Mouse (Mus musculus): ENCODE results near the gene Apopt1. TPM values are rescaled to one million over a fixed set of nuclear protein-coding genes. Genes with fewer than 3 reads are reported as not detected.

The Apopt1 gene
- polyA plus RNA-seq (2014; fragmentation: Nextera tagmentation; extraction: Ambion mirVana), result 52.5 and 54.2 TPM in 2 replicates

DNA sequence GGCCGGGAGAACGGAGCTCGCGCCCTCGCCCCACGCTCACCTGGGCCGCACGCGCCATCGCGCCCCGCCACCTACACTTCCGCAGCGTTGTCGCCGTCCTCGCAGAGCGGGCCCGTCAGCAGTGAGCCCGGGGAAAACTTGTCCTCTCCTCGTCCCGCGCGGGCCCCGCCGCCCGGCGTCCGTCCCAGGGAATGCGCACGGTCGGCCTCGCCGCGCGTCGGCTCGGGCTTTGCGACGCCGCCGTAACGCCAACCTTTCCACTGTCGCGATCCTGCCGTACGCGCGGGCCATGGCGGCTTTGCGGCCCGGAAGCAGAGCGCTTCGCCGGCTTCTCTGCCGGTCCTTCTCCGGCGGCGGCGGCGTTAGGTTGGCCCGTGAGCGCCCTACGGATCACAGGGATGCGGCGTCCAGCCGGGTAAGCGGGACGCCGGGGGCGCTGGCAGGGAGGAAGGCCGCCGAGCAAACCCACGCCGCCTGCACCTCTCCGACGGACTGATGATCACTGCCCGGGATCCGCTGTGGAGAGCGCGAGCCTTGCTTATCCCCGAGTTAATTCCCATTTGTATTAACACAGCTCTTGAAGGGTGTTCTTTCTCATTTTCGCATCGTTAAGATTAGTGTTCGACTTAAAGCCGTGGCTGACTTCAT, at the start of gene Apopt1, which contains the start of gene Bag5:
Gene Apopt1, plus strand, starts transcription at position 258 of the 648 bp plus-strand sequence.
Gene Bag5, minus strand, starts transcription at position 254 of the 648 bp plus-strand sequence.
- peak; percentile 95 for DNase-seq (ENCODE audit: low spot score)
- Histone ChIP-seq H3K4me1 (replicated peaks; ENCODE audit: control insufficient read depth, insufficient read depth, low read length) (peaks cover 3% of the 10 kb centered on the region; the same call in 1 of the 2 replicates), H3K36me3 (ENCODE audit: control insufficient read depth, insufficient read depth, low read length) (peaks cover 6% of the 10 kb centered on the region; the same call in 1 of the 2 replicates), H3K27me3 (ENCODE audit: control insufficient read depth, insufficient read depth, low read length) (no peaks in the 10 kb centered on the region), H3K27ac (ENCODE audit: low read depth, low read length) (peak within 1 kb of the TSS; percentile 75), H3K9me3 (ENCODE audit: control insufficient read depth, low read length) (no peaks in the 10 kb centered on the region), H3K9ac (ENCODE audit: low read depth, low read length) (peak within 1 kb of the TSS; percentile 97), H3K4me2 (replicated peaks; ENCODE audit: low read depth, low read length) (peak within 1 kb of the TSS; percentile 89), H3K4me3 (ENCODE audit: low read depth, low read length) (peak within 1 kb of the TSS; percentile 100)
- under 1% methylated on average over 65 of the region's 86 CpGs for WGBS
- peak; percentile 94 for ATAC-seq (ENCODE audit: low FRiP score)

DNA sequence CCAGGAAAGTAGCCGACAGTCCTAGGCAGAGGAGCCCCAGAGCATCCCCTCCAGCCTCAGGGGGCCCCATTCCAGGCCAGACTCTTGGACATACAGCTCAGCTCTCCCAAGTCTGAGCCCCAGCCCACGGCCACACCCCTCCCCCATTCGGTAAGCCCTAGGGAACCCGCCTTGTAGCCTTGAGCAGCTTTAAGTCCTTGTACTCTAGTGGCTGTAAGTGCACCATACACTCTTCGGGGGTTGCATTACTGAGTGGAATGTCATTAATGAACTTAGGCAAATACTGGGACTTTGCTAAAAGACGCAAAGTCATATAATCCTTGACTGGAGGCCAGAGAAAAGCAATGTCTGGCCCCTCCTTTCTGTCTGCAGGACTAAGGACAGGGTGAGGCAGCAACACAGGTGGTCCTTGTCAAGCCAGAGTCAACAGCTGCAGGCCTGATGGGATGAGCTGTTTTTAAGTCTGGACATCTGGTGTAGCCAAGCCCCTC, 48.9 kb upstream of the Apopt1 start:
- 63% methylated on average over 6 of the region's 6 CpGs for WGBS
- Histone ChIP-seq H3K27me3 (ENCODE audit: control insufficient read depth, insufficient read depth, low read length) (no peaks in the 10 kb centered on the region), H3K4me1 (replicated peaks; ENCODE audit: control insufficient read depth, insufficient read depth, low read length) (no peaks in the 10 kb centered on the region), H3K4me2 (replicated peaks; ENCODE audit: low read depth, low read length) (no peak overlapping the region), H3K9ac (ENCODE audit: low read depth, low read length) (no peak overlapping the region), H3K9me3 (ENCODE audit: control insufficient read depth, low read length) (no peaks in the 10 kb centered on the region), H3K36me3 (ENCODE audit: control insufficient read depth, insufficient read depth, low read length) (no peaks in the 10 kb centered on the region), H3K4me3 (ENCODE audit: low read depth, low read length) (no peak overlapping the region), H3K27ac (ENCODE audit: low read depth, low read length) (0 out of 2 replicates have a peak overlapping the region, but pooled peaks have one; percentile 17)
- no peak for ATAC-seq (ENCODE audit: low FRiP score)
- no peak for DNase-seq (ENCODE audit: low spot score)

DNA sequence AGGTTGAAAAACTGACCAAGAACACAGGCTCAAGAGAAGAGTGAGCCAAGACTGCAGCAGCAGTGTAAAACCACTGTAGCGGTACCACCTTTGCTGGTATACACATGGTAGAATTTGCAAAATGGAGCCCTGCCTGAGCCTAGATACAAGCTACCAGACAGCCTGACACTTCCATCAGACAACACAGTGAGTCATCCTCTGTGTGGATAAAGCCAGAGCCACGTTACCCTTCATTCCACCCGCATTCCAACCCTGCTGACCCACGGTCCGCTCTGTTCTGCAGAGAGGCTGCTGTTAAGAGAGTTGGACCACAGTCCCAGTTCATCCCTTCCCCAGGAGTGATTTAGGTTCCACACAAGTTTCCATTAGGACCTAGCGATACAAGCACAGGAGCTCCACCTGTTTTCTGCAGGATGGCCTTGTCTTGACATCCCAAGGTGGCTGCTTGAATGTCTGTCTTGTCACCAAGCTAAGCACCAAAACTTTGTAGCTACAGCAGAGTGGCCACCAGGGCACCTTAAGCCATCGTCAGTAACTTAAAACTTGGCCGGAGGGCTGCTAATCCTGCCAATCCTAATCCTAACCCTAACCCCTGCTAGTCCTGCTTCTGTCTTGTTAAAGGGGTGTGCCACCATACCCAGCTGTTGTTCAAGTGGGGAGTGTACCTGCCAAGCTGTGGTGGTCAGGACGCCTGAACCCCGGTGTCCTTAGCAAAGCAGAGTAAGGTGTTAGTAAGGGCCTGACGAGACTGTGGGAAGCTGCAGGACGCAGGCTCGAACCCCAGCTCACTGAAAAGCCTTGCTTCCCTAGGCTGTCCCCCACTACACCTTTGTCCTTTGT, 47.8 kb upstream of the Apopt1 start:
- no peak for ATAC-seq (ENCODE audit: low FRiP score)
- WGBS, result 87% methylated on average over 13 of the region's 13 CpGs

DNA sequence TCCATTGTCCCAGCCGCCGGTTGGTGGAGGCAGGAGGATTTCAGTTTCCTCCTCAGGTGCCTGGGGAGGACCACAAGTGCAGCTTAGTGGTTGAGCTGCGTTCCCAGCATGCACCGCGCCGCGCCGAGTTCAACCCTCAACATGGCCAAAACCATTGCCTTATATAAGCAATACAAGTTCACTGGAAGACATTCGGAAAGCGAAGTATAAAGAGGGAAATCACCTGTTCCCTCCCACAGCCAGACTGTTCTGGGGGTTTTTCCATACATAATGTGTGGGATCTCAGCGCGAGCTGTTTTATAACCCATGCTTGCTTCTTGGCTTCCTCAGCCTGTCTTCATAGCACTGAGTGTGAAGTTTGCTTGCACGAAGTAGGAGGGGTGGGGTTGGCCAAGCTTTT, 46.7 kb upstream of the Apopt1 start:
- Histone ChIP-seq H3K27ac (ENCODE audit: low read depth, low read length) (no peak overlapping the region), H3K4me2 (replicated peaks; ENCODE audit: low read depth, low read length) (no peak overlapping the region), H3K36me3 (ENCODE audit: control insufficient read depth, insufficient read depth, low read length) (no peaks in the 10 kb centered on the region), H3K9ac (ENCODE audit: low read depth, low read length) (no peak overlapping the region), H3K4me3 (ENCODE audit: low read depth, low read length) (no peak overlapping the region), H3K27me3 (ENCODE audit: control insufficient read depth, insufficient read depth, low read length) (no peaks in the 10 kb centered on the region), H3K9me3 (ENCODE audit: control insufficient read depth, low read length) (no peaks in the 10 kb centered on the region), H3K4me1 (replicated peaks; ENCODE audit: control insufficient read depth, insufficient read depth, low read length) (peaks cover 2% of the 10 kb centered on the region; the same call in 1 of the 2 replicates)
- DNase-seq (ENCODE audit: low spot score), result no peak
- WGBS, result 78% methylated on average over 13 of the region's 13 CpGs
- ATAC-seq (ENCODE audit: low FRiP score), result no peak

More for the DNA sequence above, 47.8 kb upstream of the Apopt1 start:
- Histone ChIP-seq H3K9ac (ENCODE audit: low read depth, low read length) (no peak overlapping the region), H3K4me2 (replicated peaks; ENCODE audit: low read depth, low read length) (no peak overlapping the region), H3K27me3 (ENCODE audit: control insufficient read depth, insufficient read depth, low read length) (no peaks in the 10 kb centered on the region), H3K4me1 (replicated peaks; ENCODE audit: control insufficient read depth, insufficient read depth, low read length) (peaks cover under 1% of the 10 kb centered on the region; the same call in 1 of the 2 replicates), H3K36me3 (ENCODE audit: control insufficient read depth, insufficient read depth, low read length) (no peaks in the 10 kb centered on the region), H3K9me3 (ENCODE audit: control insufficient read depth, low read length) (no peaks in the 10 kb centered on the region), H3K4me3 (ENCODE audit: low read depth, low read length) (no peak overlapping the region), H3K27ac (ENCODE audit: low read depth, low read length) (no peak overlapping the region)
- no peak for DNase-seq (ENCODE audit: low spot score)

DNA sequence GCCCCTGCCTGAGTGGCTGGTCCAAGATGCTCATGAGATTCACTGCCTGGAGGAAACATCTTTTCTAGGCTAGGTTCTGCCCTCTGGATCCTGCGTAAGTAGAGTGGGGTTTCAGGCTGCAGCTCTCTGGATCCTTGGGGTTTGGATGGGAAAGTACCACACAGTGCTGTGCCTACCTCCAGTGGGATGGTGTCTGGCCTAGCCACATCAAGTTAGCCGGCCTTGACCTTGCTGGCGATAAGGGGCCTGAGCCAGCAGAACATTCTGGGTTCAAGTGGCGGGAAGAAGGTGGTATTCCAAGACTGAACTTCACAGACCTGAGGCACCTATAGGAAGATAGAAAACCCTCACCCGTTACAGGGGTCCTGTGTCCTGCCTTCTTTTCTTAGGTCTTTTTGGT, 45.6 kb upstream of the Apopt1 start:
- Histone ChIP-seq H3K4me3 (ENCODE audit: low read depth, low read length) (no peak overlapping the region), H3K4me2 (replicated peaks; ENCODE audit: low read depth, low read length) (no peak overlapping the region), H3K4me1 (replicated peaks; ENCODE audit: control insufficient read depth, insufficient read depth, low read length) (peaks cover 4% of the 10 kb centered on the region; the same call in 1 of the 2 replicates), H3K36me3 (ENCODE audit: control insufficient read depth, insufficient read depth, low read length) (no peaks in the 10 kb centered on the region), H3K27me3 (ENCODE audit: control insufficient read depth, insufficient read depth, low read length) (no peaks in the 10 kb centered on the region), H3K9me3 (ENCODE audit: control insufficient read depth, low read length) (no peaks in the 10 kb centered on the region), H3K27ac (ENCODE audit: low read depth, low read length) (no peak overlapping the region), H3K9ac (ENCODE audit: low read depth, low read length) (no peak overlapping the region)
- DNase-seq (ENCODE audit: low spot score) (no peak), ATAC-seq (ENCODE audit: low FRiP score) (no peak)
- WGBS, result 92% methylated on average over 5 of the region's 5 CpGs

DNA sequence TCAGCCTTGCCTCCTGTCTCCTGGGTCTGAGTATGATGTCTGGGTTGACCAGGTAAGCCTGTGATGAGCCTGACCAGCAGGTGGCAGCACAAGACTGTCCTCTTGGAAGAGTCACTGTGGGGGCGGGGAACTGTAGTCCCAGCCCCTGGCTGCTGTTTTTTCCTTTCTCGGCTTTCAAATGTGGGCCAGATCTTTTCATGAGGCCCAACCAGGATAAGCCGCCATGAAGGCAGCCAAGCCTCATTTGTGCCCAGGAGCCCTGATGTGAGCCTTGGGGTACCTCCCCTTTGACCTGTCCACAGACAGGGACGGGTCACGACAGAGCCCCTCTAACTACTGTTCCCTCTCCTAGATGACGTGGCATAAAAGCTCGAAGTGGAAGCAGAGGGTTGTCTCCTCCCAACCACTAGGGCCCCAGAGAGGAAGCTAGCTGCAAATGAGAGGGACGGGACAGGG, 44.6 kb upstream of the Apopt1 start:
- peak; percentile 97 for DNase-seq (ENCODE audit: low spot score)
- Histone ChIP-seq H3K4me1 (replicated peaks; ENCODE audit: control insufficient read depth, insufficient read depth, low read length) (peaks cover 6% of the 10 kb centered on the region; the same call in 1 of the 2 replicates), H3K9me3 (ENCODE audit: control insufficient read depth, low read length) (no peaks in the 10 kb centered on the region), H3K36me3 (ENCODE audit: control insufficient read depth, insufficient read depth, low read length) (no peaks in the 10 kb centered on the region), H3K27ac (ENCODE audit: low read depth, low read length) (peak overlapping the region; percentile 58), H3K9ac (ENCODE audit: low read depth, low read length) (no peak overlapping the region), H3K27me3 (ENCODE audit: control insufficient read depth, insufficient read depth, low read length) (no peaks in the 10 kb centered on the region), H3K4me3 (ENCODE audit: low read depth, low read length) (peak overlapping the region; percentile 81), H3K4me2 (replicated peaks; ENCODE audit: low read depth, low read length) (peak overlapping the region; percentile 93)
- under 1% methylated on average over 8 of the region's 8 CpGs for WGBS
- ATAC-seq (ENCODE audit: low FRiP score), result peak; percentile 60

DNA sequence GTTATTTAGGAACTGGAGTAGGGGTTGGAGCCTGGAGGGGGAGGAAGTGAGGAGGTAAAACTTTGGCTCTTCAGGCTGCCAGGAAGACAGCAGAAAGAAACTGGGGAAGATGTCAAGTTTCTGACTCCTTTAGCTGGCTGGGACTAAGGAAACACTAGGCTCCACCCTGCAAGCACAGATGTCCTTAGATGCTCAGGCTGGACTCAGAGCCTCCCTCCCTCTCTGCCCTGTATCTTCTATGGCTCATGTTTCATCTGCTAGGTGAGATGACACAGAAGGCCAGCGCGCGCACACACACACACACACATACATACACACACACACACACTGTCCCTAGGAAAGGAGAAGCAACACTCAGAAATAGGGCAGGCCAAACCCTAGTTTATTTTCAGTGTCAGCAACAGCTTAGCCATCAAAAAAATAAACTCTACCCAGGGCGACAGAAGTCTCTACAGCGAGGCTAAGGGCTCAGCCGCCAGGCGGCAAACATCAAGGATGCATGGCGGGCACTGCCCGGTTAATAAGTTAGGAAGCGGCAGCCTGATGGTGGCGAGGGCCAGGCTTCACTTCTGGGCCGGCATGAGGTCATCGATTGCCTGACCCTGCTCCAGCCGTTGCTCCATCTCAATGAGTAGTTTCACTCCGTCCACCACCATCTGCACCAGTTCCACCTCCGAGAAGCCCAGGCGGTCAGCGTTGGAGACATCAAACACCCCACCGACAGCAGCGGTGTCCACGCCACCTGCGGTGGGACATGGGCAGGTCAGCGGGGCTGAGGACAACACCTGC, 43.9 kb upstream of the Apopt1 start:
- ATAC-seq (ENCODE audit: low FRiP score), result no peak
- DNase-seq (ENCODE audit: low spot score), result peak; percentile 35
- 49% methylated on average over 23 of the region's 23 CpGs for WGBS
- Histone ChIP-seq H3K9me3 (ENCODE audit: control insufficient read depth, low read length) (no peaks in the 10 kb centered on the region), H3K4me1 (replicated peaks; ENCODE audit: control insufficient read depth, insufficient read depth, low read length) (peaks cover 6% of the 10 kb centered on the region; the same call in 1 of the 2 replicates), H3K4me2 (replicated peaks; ENCODE audit: low read depth, low read length) (peak overlapping the region; percentile 93), H3K36me3 (ENCODE audit: control insufficient read depth, insufficient read depth, low read length) (no peaks in the 10 kb centered on the region), H3K27me3 (ENCODE audit: control insufficient read depth, insufficient read depth, low read length) (no peaks in the 10 kb centered on the region), H3K9ac (ENCODE audit: low read depth, low read length) (peak overlapping the region; percentile 3; the same call in 1 of the 2 replicates), H3K4me3 (ENCODE audit: low read depth, low read length) (peak overlapping the region; percentile 81), H3K27ac (ENCODE audit: low read depth, low read length) (peak overlapping the region; percentile 58)

DNA sequence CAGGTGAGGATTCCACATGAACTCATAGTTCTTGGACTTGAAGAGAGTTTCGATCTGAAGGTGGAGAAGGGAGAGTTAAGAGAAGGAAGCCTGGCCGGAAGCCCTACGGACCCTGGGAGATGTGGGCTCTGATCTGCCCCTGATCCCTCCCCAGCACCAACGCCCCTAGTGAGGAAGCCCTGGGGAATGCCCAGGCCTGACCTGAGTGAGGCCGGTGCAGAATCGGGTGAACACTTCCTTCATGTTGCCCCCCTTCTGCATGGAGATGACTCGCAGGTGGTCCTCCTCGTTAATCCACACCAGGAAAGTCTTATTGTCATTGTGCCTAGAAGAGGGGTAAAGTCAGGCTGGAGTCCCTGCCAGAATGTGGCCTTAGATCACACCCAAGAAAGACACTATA, 43.1 kb upstream of the Apopt1 start:
- Histone ChIP-seq H3K9me3 (ENCODE audit: control insufficient read depth, low read length) (no peaks in the 10 kb centered on the region), H3K27ac (ENCODE audit: low read depth, low read length) (peak overlapping the region; percentile 47; the same call in 1 of the 2 replicates), H3K9ac (ENCODE audit: low read depth, low read length) (peak overlapping the region; percentile 96), H3K4me3 (ENCODE audit: low read depth, low read length) (peak overlapping the region; percentile 81), H3K4me2 (replicated peaks; ENCODE audit: low read depth, low read length) (peak overlapping the region; percentile 93), H3K4me1 (replicated peaks; ENCODE audit: control insufficient read depth, insufficient read depth, low read length) (peaks cover 6% of the 10 kb centered on the region; the same call in 1 of the 2 replicates), H3K36me3 (ENCODE audit: control insufficient read depth, insufficient read depth, low read length) (no peaks in the 10 kb centered on the region), H3K27me3 (ENCODE audit: control insufficient read depth, insufficient read depth, low read length) (no peaks in the 10 kb centered on the region)
- ATAC-seq (ENCODE audit: low FRiP score) (no peak), DNase-seq (ENCODE audit: low spot score) (no peak)
- 43% methylated on average over 8 of the region's 8 CpGs for WGBS
